Mouse (Mus musculus) hindbrain, postnatal 0 days (tissue): Measurements from ENCODE around the gene Dnaic2. TPM values are rescaled to one million over a fixed set of nuclear protein-coding genes. Genes with fewer than 3 reads are reported as not detected.

Experiments used
- ATAC-seq: fragments of 200-750 bp; cut with Nextera tagmentation; 2 replicates; pipeline ENCODE4 v1.8.0; 2017; ENCODE audit warnings: mild to moderate bottlenecking, moderate TSS enrichment, moderate library complexity
- DNase-seq: peaks from one replicate; pipeline ENCODE4 v3.0.0-alpha.2; 2015; ENCODE audit warnings: low spot score
- H3K27ac ChIP-seq: fragments of 300-500 bp; sonication (generic); 2 replicates; pipeline ENCODE4 v1.5.1; 2014; ENCODE audit warnings: mild to moderate bottlenecking
- H3K27me3 ChIP-seq: fragments of 300-500 bp; sonication (generic); 2 replicates; pipeline ENCODE4 v1.6.1; 2014; ENCODE audit warnings: low read length, mixed read lengths; ENCODE audit not compliant: insufficient read depth
- H3K36me3 ChIP-seq: fragments of 300-500 bp; sonication (generic); 2 replicates; pipeline ENCODE4 v1.6.1; 2014; ENCODE audit warnings: low read length, mixed read lengths; ENCODE audit not compliant: insufficient read depth
- H3K4me1 ChIP-seq: fragments of 300-500 bp; sonication (generic); 2 replicates; pipeline ENCODE4 v1.6.1; 2014; ENCODE audit warnings: antibody characterized with exemption, low read length, mixed read lengths; ENCODE audit not compliant: insufficient read depth
- H3K4me2 ChIP-seq: fragments of 300-500 bp; sonication (generic); 2 replicates; pipeline ENCODE4 v1.6.1; 2014; ENCODE audit warnings: low read depth, mild to moderate bottlenecking, low read length, moderate library complexity, mixed read lengths
- H3K4me3 ChIP-seq: fragments of 300-500 bp; sonication (generic); 2 replicates; pipeline ENCODE4 v1.5.1; 2014; ENCODE audit warnings: low read length
- H3K9ac ChIP-seq: fragments of 300-500 bp; sonication (generic); replicated peaks from 2 replicates; pipeline ENCODE4 v1.6.1; 2014; ENCODE audit warnings: mild to moderate bottlenecking, low read length, moderate library complexity, mixed read lengths
- H3K9me3 ChIP-seq: fragments of 300-500 bp; sonication (generic); 2 replicates; pipeline ENCODE4 v1.6.1; 2016; ENCODE audit warnings: low read length, mixed read lengths
- CTCF ChIP-seq: IDR thresholded peaks from 2 replicates; pipeline ENCODE4 v1.5.1; 2016; ENCODE audit warnings: antibody characterized with exemption, control low read depth, low read depth
- WGBS: fragments of 180-500 bp; shearing (Covaris S2); extraction: QIAGEN DNeasy Blood & Tissue Kit; methylation state at CpG from one replicate; pipeline ENCODE4 v1.1.7; 2014; 5-methylcytosine and 5-hydroxymethylcytosine counted together
- polyA plus RNA-seq: library from polyadenylated mRNA; unstranded; fragments of >200 nt; fragmentation: Nextera tagmentation; extraction: Ambion mirVana; gene quantifications from 2 replicates; pipeline ENCODE4 v1.2.1, GENCODE M21; 2015
- total RNA-seq: library from RNA; depleted of rRNA; stranded (reverse); fragments of >200 nt; gene quantifications from 2 replicates; pipeline ENCODE4 v1.2.3, GENCODE M21; 2014

The Dnaic2 gene
- total and polyA plus RNA-seq, 2 experiments from 2014 or later: 3.2 to 5.1 TPM

GRCm38 (mm10) chr11:114688729-114689128 is 38.5 kb upstream of the Dnaic2 start:
- H3K4me2 ChIP-seq: no peak overlapping the region
- H3K36me3 ChIP-seq: 0 out of 2 replicates have a peak, but pooled peaks cover 3% of the 10 kb centered on the region
- H3K4me1 ChIP-seq: no peaks in the 10 kb centered on the region; the same call in 1 of the 2 replicates
- ATAC-seq: no peak
- no peak for DNase-seq
- H3K4me3 ChIP-seq: no peak overlapping the region
- H3K27me3 ChIP-seq: no peaks in the 10 kb centered on the region
- H3K27ac ChIP-seq: no peak overlapping the region
- 94% methylated on average over 2 of the region's 3 CpGs for WGBS
- no peaks in the 10 kb centered on the region for H3K9me3 ChIP-seq
- H3K9ac ChIP-seq: no peak overlapping the region
- no peak for TF ChIP-seq CTCF

- ATAC-seq: no peak
- WGBS: 87% methylated on average over 15 of the region's 15 CpGs
- no peak for TF ChIP-seq CTCF
Measured at GRCm38 (mm10) chr11:114690192-114690591, 37.0 kb upstream of the Dnaic2 start.

DNA sequence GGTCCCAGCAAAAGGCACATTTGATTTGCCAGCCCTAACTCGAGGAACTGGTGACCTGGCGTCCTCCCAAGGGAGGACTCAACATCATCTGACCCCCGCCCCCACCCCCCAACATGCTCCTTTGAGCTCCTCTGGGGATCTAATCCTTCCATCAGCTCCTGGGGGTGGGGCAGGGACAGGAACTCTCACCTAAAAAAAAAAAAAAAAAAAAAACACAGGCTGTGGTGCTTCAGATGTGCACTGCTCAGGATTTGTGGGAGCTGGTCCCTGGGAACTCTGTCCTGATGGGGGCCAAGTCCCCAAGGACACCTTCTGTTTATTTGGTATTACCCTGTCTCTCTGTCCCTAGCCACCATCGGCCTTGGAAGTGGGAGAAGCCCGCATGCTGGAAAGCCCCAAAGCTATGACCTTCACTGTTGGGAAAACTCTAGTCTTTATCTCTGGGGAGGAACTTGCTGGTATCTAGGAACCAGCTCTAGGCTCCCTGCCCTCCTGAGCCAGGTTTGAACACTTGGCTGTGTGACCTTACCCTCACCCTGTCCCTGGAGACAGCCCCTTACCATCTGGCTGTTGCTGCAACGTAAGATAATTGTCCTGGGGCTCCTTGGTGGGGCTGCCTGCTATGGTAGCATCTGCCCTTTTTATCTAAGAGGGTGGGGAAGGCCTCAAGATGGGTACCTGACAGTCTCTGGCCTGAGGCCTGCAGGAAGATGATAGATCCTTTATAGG is 35.6 kb upstream of the Dnaic2 start:
- Histone ChIP-seq H3K9ac (no peak overlapping the region), H3K27ac (no peak overlapping the region), H3K4me3 (no peak overlapping the region), H3K36me3 (0 out of 2 replicates have a peak, but pooled peaks cover 3% of the 10 kb centered on the region), H3K4me1 (no peaks in the 10 kb centered on the region; the same call in 1 of the 2 replicates), H3K27me3 (no peaks in the 10 kb centered on the region), H3K4me2 (no peak overlapping the region), H3K9me3 (no peaks in the 10 kb centered on the region)
- ATAC-seq: no peak
- DNase-seq: no peak
- TF ChIP-seq CTCF: no peak
- 65% methylated on average over 6 of the region's 6 CpGs for WGBS

More at GRCm38 (mm10) chr11:114690192-114690591, 37.0 kb upstream of the Dnaic2 start:
- H3K27ac ChIP-seq: no peak overlapping the region
- H3K9me3 ChIP-seq: no peaks in the 10 kb centered on the region
- H3K9ac ChIP-seq: no peak overlapping the region
- 0 out of 2 replicates have a peak, but pooled peaks cover 3% of the 10 kb centered on the region for H3K36me3 ChIP-seq
- DNase-seq: no peak
- H3K4me3 ChIP-seq: no peak overlapping the region
- H3K4me2 ChIP-seq: no peak overlapping the region
- H3K4me1 ChIP-seq: no peaks in the 10 kb centered on the region; the same call in 1 of the 2 replicates
- no peaks in the 10 kb centered on the region for H3K27me3 ChIP-seq

DNA sequence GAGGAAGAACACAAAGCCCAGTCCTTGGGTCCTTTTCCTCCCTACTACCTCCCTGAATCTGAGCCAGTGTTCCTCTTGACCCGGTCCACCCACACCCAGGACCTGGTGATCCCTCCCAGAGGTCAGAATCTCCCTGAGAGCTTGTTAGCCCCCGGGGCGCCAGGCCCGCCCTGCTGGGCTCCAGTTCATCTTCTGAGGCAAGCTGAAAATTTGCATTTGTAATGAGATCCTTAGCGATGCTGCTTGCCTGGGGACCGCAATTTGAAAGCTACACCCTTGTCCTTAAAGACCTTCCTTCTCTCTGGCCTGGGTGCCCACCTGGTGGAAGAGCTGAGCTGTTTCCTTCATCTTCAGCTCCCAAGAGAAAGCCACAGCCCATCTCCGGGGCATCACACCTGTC is 34.6 kb upstream of the Dnaic2 start:
- TF ChIP-seq CTCF: no peak
- DNase-seq: no peak
- Histone ChIP-seq H3K4me1 (no peaks in the 10 kb centered on the region; the same call in 1 of the 2 replicates), H3K27me3 (no peaks in the 10 kb centered on the region), H3K4me3 (no peak overlapping the region), H3K36me3 (0 out of 2 replicates have a peak, but pooled peaks cover 3% of the 10 kb centered on the region), H3K9ac (no peak overlapping the region), H3K9me3 (no peaks in the 10 kb centered on the region), H3K27ac (no peak overlapping the region), H3K4me2 (no peak overlapping the region)
- WGBS: 39% methylated on average over 7 of the region's 7 CpGs
- no peak for ATAC-seq

DNA sequence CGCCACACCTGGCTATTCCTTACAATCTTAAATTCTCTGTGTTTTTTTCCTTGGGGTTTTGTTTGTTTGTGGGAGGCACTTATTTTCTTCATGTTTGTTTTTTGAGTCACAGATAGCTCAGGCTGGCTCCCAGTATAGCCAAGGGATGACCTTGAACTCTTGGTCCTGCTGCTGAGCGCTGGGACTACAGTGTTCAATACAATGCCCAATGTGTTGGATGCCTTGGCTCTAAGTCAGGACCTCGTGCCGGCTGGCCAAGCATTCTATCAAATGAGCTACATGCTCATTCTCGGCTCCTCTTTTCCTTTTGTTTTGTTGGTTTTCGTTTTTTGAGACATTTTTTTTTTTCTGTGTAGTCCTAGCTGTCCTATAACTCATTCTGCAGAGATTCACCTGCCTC is 33.8 kb upstream of the Dnaic2 start:
- 84% methylated on average over 6 of the region's 6 CpGs for WGBS
- Histone ChIP-seq H3K4me2 (no peak overlapping the region), H3K36me3 (0 out of 2 replicates have a peak, but pooled peaks cover 3% of the 10 kb centered on the region), H3K4me1 (no peaks in the 10 kb centered on the region), H3K9me3 (no peaks in the 10 kb centered on the region), H3K27me3 (no peaks in the 10 kb centered on the region), H3K4me3 (no peak overlapping the region), H3K9ac (no peak overlapping the region), H3K27ac (no peak overlapping the region)
- DNase-seq (no peak), ATAC-seq (no peak)
- TF ChIP-seq CTCF: no peak

DNA sequence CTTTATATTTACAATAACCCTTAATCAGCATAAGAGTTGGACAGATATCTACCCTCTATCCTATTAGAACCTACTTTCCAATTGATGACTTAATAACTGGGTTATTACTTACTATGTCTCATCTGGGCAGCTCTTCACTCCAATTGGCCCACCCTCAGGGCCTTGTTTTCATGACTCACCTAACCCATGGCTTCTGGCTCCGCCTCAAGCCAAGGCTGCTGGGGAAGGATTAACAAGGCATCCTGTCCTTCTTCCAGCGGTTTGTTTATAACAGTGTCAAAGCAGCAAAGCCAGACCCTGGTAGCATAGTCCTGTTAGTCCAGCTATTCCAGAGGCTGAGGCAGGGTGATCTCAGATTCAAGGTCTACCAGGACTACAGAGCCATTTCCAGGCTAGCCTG is 32.8 kb upstream of the Dnaic2 start:
- WGBS: 85% methylated on average over 2 of the region's 2 CpGs
- no peak for TF ChIP-seq CTCF
- no peaks in the 10 kb centered on the region for H3K4me1 ChIP-seq
- H3K4me3 ChIP-seq: no peak overlapping the region
- DNase-seq (no peak), ATAC-seq (no peak)
- no peaks in the 10 kb centered on the region for H3K9me3 ChIP-seq
- H3K9ac ChIP-seq: no peak overlapping the region
- H3K27ac ChIP-seq: no peak overlapping the region
- H3K4me2 ChIP-seq: no peak overlapping the region
- H3K27me3 ChIP-seq: no peaks in the 10 kb centered on the region
- 0 out of 2 replicates have a peak, but pooled peaks cover 3% of the 10 kb centered on the region for H3K36me3 ChIP-seq

GRCm38 (mm10) chr11:114698496-114698895 is 28.7 kb upstream of the Dnaic2 start:
- Histone ChIP-seq H3K9ac (no peak overlapping the region), H3K4me1 (0 out of 2 replicates have a peak, but pooled peaks cover 1% of the 10 kb centered on the region), H3K4me2 (no peak overlapping the region), H3K36me3 (no peaks in the 10 kb centered on the region), H3K4me3 (no peak overlapping the region), H3K27me3 (no peaks in the 10 kb centered on the region), H3K9me3 (no peaks in the 10 kb centered on the region), H3K27ac (no peak overlapping the region)
- no peak for DNase-seq
- TF ChIP-seq CTCF: no peak
- WGBS: 93% methylated on average over 7 of the region's 7 CpGs
- ATAC-seq: no peak
